Mouse (Mus musculus) myocyte (in vitro differentiated cells): ENCODE measurements around the gene Clptm1. TPM values are rescaled to one million over a fixed set of nuclear protein-coding genes. Genes with fewer than 3 reads are reported as not detected.

Experiments used
- H3K27me3 ChIP-seq: one replicate; pipeline ENCODE4 v1.6.1; 2011; ENCODE audit not compliant: control insufficient read depth, insufficient read depth, insufficient read length
- H3K36me3 ChIP-seq: one replicate; pipeline ENCODE4 v1.6.1; 2011; ENCODE audit not compliant: control insufficient read depth, insufficient read depth
- H3K4me2 ChIP-seq: one replicate; pipeline ENCODE4 v1.6.1; 2011; ENCODE audit warnings: low read depth, control low read depth
- H3K4me3 ChIP-seq: one replicate; pipeline ENCODE4 v1.5.1; 2011; ENCODE audit warnings: mild to moderate bottlenecking, control low read depth, moderate library complexity
- H3K79me2 ChIP-seq: one replicate; pipeline ENCODE4 v1.6.1; 2011; ENCODE audit not compliant: control insufficient read depth, insufficient read depth
- H3ac ChIP-seq: one replicate; pipeline ENCODE4 v1.6.1; 2011; ENCODE audit not compliant: control insufficient read depth, insufficient read length
- CEBPB ChIP-seq: IDR thresholded peaks from 2 replicates; pipeline ENCODE4 v1.6.1; 2011; ENCODE audit warnings: mild to moderate bottlenecking, moderate library complexity; ENCODE audit not compliant: poor library complexity, insufficient read depth, severe bottlenecking
- E2F4 ChIP-seq: IDR thresholded peaks from one replicate; pipeline ENCODE4 v1.6.1; 2011; ENCODE audit warnings: mild to moderate bottlenecking, control low read depth, moderate library complexity; ENCODE audit not compliant: insufficient read depth
- MAX ChIP-seq: IDR thresholded peaks from one replicate; pipeline ENCODE4 v1.6.1; 2011; ENCODE audit warnings: low read depth, mild to moderate bottlenecking, control low read depth
- MYOD1 ChIP-seq, 3 experiments: IDR thresholded peaks; one replicate each; pipeline ENCODE4 v1.6.1; 2011; ENCODE audit warnings: control low read depth in 2 of 3, low read depth in 2 of 3, mild to moderate bottlenecking in 2 of 3, moderate library complexity in 1 of 3; ENCODE audit not compliant: insufficient read length in 2 of 3, control insufficient read depth in 1 of 3
- MYOG ChIP-seq, 3 experiments: IDR thresholded peaks; one replicate each; pipeline ENCODE4 v1.6.1; 2011; ENCODE audit warnings: control low read depth in 2 of 3, low read depth in 2 of 3, mild to moderate bottlenecking in 2 of 3; ENCODE audit not compliant: insufficient read length in 2 of 3, control insufficient read depth in 1 of 3, insufficient read depth in 1 of 3
- POLR2A ChIP-seq: IDR thresholded peaks from one replicate; pipeline ENCODE4 v1.6.1; 2011; ENCODE audit warnings: low read depth, mild to moderate bottlenecking, control low read depth, moderate library complexity; ENCODE audit not compliant: insufficient read length
- POLR2AphosphoS2 ChIP-seq: IDR thresholded peaks from one replicate; pipeline ENCODE4 v1.6.1; 2011; ENCODE audit warnings: low read depth, control low read depth; ENCODE audit not compliant: insufficient read length
- REST ChIP-seq: IDR thresholded peaks from one replicate; pipeline ENCODE4 v1.6.1; 2011; ENCODE audit warnings: mild to moderate bottlenecking, control low read depth, moderate library complexity; ENCODE audit not compliant: insufficient read depth, insufficient read length
- SRF ChIP-seq: IDR thresholded peaks from one replicate; pipeline ENCODE4 v1.6.1; 2011; ENCODE audit warnings: low read depth; ENCODE audit not compliant: control insufficient read depth, insufficient read length
- TCF12 ChIP-seq: IDR thresholded peaks from one replicate; pipeline ENCODE4 v1.6.1; 2011; ENCODE audit warnings: mild to moderate bottlenecking, control low read depth; ENCODE audit not compliant: poor library complexity, insufficient read depth, severe bottlenecking
- TCF3 ChIP-seq: IDR thresholded peaks from one replicate; pipeline ENCODE4 v1.6.1; 2011; ENCODE audit warnings: low read depth, control low read depth; ENCODE audit not compliant: insufficient read length
- USF1 ChIP-seq: IDR thresholded peaks from one replicate; pipeline ENCODE4 v1.6.1; 2011; ENCODE audit warnings: low read depth, mild to moderate bottlenecking, control low read depth, moderate library complexity
- polyA plus RNA-seq: library from polyadenylated mRNA; unstranded; fragments of >200 nt; fragmentation: generic; extraction: Trizol; gene quantifications from one replicate; pipeline ENCODE4 v1.2.1, GENCODE M21; 2012; ENCODE audit warnings: missing spikeins

Gene Clptm1
- polyA plus RNA-seq, 1 experiment = 126 TPM

DNA sequence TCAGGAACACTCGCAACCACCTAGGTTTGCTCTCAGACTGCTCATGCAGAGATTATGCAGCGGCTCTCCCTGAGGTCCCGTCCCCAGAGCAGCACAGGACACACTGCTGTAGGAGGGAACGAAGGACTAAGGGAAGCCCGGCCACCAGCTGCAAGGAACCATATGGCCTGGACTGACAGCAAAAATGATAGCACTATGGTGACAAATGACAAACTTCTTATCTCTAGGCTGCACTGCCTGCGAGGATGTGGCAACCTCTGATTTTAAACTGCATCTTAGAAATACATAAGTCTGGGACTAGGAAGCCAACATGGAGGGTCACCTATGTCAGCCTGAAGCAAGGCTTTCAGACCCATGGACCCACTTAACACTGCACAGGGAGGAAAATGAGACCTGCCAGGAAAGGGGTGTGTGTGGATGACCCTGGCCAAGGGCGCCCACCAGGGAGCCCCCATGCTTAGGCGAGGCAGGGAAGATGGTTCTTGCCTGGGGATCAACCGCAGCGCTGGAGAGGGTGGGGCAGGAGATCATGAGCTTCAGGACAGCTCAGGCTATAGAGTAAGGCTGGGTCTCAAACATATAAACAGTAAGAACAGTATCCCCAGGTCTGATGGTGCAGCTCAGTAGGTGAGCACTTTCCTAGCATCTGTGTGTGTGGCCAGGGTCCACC, 71.6 kb downstream of the Clptm1 start:
- TF ChIP-seq TCF12 = no peak
- no peak for TF ChIP-seq REST
- no peak for TF ChIP-seq POLR2A
- TF ChIP-seq CEBPB = no peak
- no peak for TF ChIP-seq E2F4
- TF ChIP-seq TCF3 = no peak
- peaks cover 5% of the 10 kb centered on the region for H3K79me2 ChIP-seq
- H3K27me3 ChIP-seq = no peaks in the 10 kb centered on the region
- H3ac ChIP-seq = no peak overlapping the region
- H3K4me2 ChIP-seq = no peak overlapping the region
- H3K36me3 ChIP-seq = peaks cover 8% of the 10 kb centered on the region
- H3K4me3 ChIP-seq = no peak overlapping the region

DNA sequence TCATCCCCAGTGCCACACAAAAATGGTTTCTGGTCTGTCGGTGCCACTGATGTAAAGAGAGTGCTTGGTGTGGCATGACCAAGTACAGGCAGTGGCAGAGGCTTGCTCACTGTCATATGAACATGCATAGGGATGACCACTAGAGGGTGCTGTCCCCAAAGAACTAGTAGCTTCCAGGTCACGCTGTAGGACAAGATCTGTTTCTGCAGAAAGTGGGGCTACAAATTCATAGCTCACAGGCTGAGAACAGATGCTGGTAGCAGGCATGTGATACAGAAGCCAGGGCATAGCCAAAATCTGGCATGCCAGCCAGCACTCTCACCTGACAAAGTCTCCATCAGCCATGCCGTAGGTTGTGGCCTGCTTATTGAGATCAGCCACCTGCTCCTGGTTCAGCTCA, 74.9 kb downstream of the Clptm1 start:
- no peak overlapping the region for H3K4me2 ChIP-seq
- H3K79me2 ChIP-seq = no peaks in the 10 kb centered on the region
- H3K4me3 ChIP-seq = no peak overlapping the region
- H3K27me3 ChIP-seq = no peaks in the 10 kb centered on the region
- H3K36me3 ChIP-seq = peaks cover 14% of the 10 kb centered on the region
- TF ChIP-seq TCF3 (no peak), USF1 (no peak), CEBPB (no peak)
- no peak overlapping the region for H3ac ChIP-seq

DNA sequence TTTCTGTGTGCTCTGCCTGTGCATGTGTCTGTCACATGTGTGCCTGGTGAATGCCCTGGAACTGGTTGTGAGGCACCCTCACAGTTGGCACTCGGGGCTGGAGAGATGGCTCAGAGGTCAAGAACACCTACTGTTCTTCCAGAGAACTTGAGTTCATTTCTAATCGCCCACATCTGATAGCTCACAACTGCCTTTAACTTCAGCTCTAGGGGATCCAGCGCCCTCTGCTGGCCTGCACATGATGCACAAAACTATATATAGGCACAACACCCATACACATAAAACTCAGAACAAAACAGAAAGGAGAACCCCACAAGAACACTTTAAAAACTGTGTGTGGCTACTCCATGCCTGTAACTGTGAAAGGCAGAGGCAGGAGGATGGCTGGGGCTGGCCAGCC, 75.6 kb downstream of the Clptm1 start:
- peaks cover 14% of the 10 kb centered on the region for H3K36me3 ChIP-seq
- no peak overlapping the region for H3K4me3 ChIP-seq

DNA sequence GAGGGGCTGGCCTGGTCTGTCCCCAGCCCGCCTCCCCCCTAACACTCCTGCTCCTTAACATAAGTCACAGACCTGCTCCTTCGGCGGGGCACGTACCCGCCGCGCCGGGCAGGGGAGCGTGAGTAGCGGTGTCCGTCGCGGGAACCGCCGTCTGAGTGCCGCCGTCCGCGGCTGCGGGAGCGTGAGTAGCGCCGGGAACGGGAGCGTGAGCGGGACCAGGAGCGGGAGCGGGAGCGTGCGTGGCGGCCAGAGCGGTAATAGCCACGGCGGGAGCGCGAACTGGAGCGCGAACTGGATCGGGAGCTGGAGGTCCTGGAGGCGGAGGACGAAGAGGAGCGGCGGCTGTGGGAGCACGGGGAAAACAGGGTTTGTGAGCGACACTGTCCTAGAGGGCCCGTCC, 78.6 kb downstream of the Clptm1 start:
- H3K36me3 ChIP-seq = peaks cover 14% of the 10 kb centered on the region
- H3K79me2 ChIP-seq = no peaks in the 10 kb centered on the region
- no peak for TF ChIP-seq REST
- TF ChIP-seq MAX = no peak
- no peak for TF ChIP-seq POLR2A
- TF ChIP-seq MYOD1 (IDR thresholded peaks at IDR 0.05; ENCODE audit: control insufficient read depth in 1 of 3, insufficient read length in 2 of 3, low read depth in 2 of 3) = no peak
- TF ChIP-seq MYOG (IDR thresholded peaks at IDR 0.05; ENCODE audit: control insufficient read depth in 1 of 3, insufficient read depth in 1 of 3, insufficient read length in 2 of 3, low read depth in 2 of 3) = no peak
- TF ChIP-seq SRF = no peak
- TF ChIP-seq CEBPB = no peak
- no peak for TF ChIP-seq E2F4
- TF ChIP-seq POLR2AphosphoS2 = no peak
- TF ChIP-seq TCF3 = no peak
- no peak for TF ChIP-seq TCF12
- TF ChIP-seq USF1 = no peak
- no peak overlapping the region for H3ac ChIP-seq
- H3K4me3 ChIP-seq = no peak overlapping the region
- H3K4me2 ChIP-seq = no peak overlapping the region
- H3K27me3 ChIP-seq = no peaks in the 10 kb centered on the region

More for the DNA sequence above, 75.6 kb downstream of the Clptm1 start:
- Histone ChIP-seq H3ac (no peak overlapping the region), H3K27me3 (no peaks in the 10 kb centered on the region), H3K4me2 (no peak overlapping the region), H3K79me2 (no peaks in the 10 kb centered on the region)
- TF ChIP-seq MYOG (IDR thresholded peaks at IDR 0.05; ENCODE audit: control insufficient read depth in 1 of 3, insufficient read depth in 1 of 3, insufficient read length in 2 of 3, low read depth in 2 of 3) (no peak), POLR2AphosphoS2 (no peak), USF1 (no peak), MYOD1 (IDR thresholded peaks at IDR 0.05; ENCODE audit: control insufficient read depth in 1 of 3, insufficient read length in 2 of 3, low read depth in 2 of 3) (no peak), POLR2A (no peak), MAX (no peak)

Other genes starting within 250 kb of the Clptm1 start
- 18.2 TPM for gene Mark4, start 206.2 kb downstream of the Clptm1 start, polyA plus RNA-seq
- gene Exoc3l2, start 201.7 kb downstream of the Clptm1 start, polyA plus RNA-seq = not detected
- 7.8 TPM for gene Bloc1s3, start 156.7 kb downstream of the Clptm1 start, polyA plus RNA-seq
- gene Trappc6a, start 156.6 kb downstream of the Clptm1 start, polyA plus RNA-seq = 57.3 TPM
- gene Nkpd1, start 147.2 kb downstream of the Clptm1 start, polyA plus RNA-seq = 0.06 TPM
- gene Ppp1r37, start 102.0 kb downstream of the Clptm1 start, polyA plus RNA-seq = 48.4 TPM
- 1.5 TPM for gene Zfp296, start 87.7 kb downstream of the Clptm1 start, polyA plus RNA-seq
- 89.8 TPM for gene Gemin7, start 87.4 kb downstream of the Clptm1 start, polyA plus RNA-seq
- 14.8 TPM for gene Clasrp, start 60.5 kb downstream of the Clptm1 start, polyA plus RNA-seq
- gene Relb, start 35.6 kb downstream of the Clptm1 start, polyA plus RNA-seq = 25.7 TPM
- not detected for gene Apoc2, start 12.9 kb upstream of the Clptm1 start, polyA plus RNA-seq
- gene Gm44805, start 16.4 kb upstream of the Clptm1 start, polyA plus RNA-seq = not detected
- gene Apoc4, start 16.4 kb upstream of the Clptm1 start, polyA plus RNA-seq = not detected
- gene Apoc1, start 27.6 kb upstream of the Clptm1 start, polyA plus RNA-seq = not detected
- 2.3 TPM for gene Apoe, start 34.2 kb upstream of the Clptm1 start, polyA plus RNA-seq
- 112 TPM for gene Tomm40, start 50.4 kb upstream of the Clptm1 start, polyA plus RNA-seq
- gene Nectin2, start 85.5 kb upstream of the Clptm1 start, polyA plus RNA-seq = 27.1 TPM
- 29.3 TPM for gene Bcam, start 106.0 kb upstream of the Clptm1 start, polyA plus RNA-seq
- 0.90 TPM for gene Cblc, start 131.8 kb upstream of the Clptm1 start, polyA plus RNA-seq
- 19.2 TPM for gene Bcl3, start 157.7 kb upstream of the Clptm1 start, polyA plus RNA-seq
- 0.05 TPM for gene Gm19345, start 187.0 kb upstream of the Clptm1 start, polyA plus RNA-seq
- gene Ceacam16, start 196.3 kb upstream of the Clptm1 start, polyA plus RNA-seq = 0.02 TPM
- gene Ceacam19, start 222.9 kb upstream of the Clptm1 start, polyA plus RNA-seq = 0.01 TPM